Mouse (Mus musculus): ENCODE measurements around the gene Zfp366.
A peak's percentile ranks its signal among the peaks of the same experiment; 100 is the strongest.

Zfp366 gene

DNA sequence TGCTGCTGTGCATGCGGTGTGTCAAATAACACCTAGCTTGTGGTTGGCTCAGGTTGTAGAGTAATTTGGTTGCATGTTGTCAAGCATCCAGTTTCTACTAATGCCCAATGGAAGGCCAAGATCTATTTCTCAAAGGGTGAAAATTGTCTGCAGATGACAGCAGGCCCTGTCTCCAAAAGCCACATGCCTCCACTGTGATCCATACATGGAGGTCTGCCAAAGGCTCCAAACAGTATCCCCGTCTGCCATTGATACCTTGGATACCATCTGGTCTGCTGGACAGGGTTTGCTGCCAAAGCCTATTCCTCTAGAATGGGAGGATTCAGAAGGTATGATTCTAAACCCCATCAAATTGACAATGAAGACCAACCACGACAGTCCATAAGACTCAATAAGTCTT is 74.1 kb downstream of the Zfp366 start:
- DNase-seq: no peak

- no peak for DNase-seq
Observed at GRCm38 (mm10) chr13:99259502-99260174, 75.0 kb downstream of the Zfp366 start.

DNA sequence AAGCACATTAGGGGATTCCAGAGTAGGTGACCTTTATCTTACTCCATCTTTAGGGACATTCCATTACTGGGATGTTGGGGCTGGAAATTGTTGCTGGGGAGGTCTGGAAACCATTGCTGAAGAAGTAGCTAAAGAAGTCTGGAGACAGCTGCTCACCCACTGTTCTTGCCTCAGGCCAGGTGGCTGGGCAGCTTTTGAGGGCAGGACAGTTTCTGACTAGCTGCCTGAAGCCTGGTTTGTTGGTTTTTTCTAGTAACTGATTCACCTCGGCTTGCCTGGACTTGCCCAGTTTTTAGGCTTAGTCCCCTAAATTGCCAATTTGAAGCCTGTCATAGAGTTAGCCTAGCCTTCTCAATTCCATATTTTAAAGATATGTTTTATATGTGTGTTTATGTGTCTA is 77.8 kb downstream of the Zfp366 start:
- no peak for DNase-seq

GRCm38 (mm10) chr13:99263159-99263783 is 78.6 kb downstream of the Zfp366 start:
- DNase-seq: no peak

- DNase-seq: no peak
Observed at GRCm38 (mm10) chr13:99264483-99264882, 79.9 kb downstream of the Zfp366 start.

DNA sequence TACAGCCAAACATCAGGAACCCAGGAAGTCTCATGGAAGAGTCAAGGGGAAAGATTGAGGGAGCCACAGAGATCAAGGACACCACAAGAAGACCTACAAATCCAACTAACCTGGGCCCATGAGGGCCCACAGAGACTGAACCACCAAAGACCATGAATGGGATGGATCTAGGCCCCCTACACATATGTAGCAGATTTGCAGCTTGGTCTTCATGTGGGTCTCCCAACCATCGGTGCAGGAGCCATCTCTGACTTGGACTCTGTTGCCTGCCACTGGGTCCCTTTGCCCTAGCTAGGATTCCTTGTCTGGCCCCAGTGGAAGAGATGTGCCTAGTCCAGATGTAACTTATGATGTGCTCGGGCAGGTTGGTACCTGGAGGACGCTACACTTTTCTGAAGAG is 87.4 kb downstream of the Zfp366 start:
- no peak for DNase-seq

GRCm38 (mm10) chr13:99277521-99277920 is 92.9 kb downstream of the Zfp366 start:
- DNase-seq: no peak

DNA sequence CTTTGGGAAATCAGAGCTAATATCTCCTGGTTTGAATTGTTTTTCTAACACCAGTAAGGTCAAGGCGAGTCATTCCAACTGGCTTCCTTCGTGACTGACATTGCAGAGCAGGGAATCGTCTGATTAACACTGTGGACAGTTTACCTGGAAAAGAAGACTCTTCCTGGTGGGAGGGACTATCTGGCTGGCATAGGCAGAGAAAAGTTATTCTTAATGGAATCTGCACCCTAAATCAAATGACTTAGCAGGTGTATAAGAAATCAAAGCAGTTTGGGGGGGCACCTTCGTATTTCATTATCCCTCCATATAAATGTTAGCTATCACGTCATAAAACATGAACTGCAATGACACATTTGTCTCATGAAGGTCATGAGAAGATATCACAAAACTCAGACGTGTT is 93.9 kb downstream of the Zfp366 start:
- no peak for DNase-seq

GRCm38 (mm10) chr13:99279351-99279750 is 94.7 kb downstream of the Zfp366 start:
- DNase-seq: no peak

- peak; percentile 20 for DNase-seq
Observed at GRCm38 (mm10) chr13:99282961-99283360, 98.3 kb downstream of the Zfp366 start.

DNA sequence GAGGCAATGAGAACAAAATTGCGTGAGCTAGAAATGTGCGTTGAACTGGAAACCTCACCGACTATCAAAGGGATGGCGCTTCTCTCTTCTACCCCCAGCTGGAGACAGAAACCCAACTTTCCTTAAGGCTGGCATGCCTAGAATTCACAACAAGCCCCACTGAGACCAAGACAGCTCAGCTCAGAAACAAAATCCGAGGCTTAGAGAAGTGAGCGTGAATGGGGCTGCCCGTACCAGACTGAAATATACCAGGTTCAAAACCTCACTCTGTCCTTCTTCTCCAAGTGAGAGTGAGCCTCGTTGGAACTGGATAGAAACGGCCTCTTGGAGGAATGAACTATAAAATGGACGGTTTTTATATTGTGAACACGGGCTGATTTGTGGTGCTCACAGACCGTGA is 99.3 kb downstream of the Zfp366 start:
- DNase-seq: no peak

GRCm38 (mm10) chr13:99284400-99285160 is 100.0 kb downstream of the Zfp366 start:
- no peak for DNase-seq

GRCm38 (mm10) chr13:99285241-99285640 is 100.6 kb downstream of the Zfp366 start:
- DNase-seq: no peak

- DNase-seq: no peak
Observed at GRCm38 (mm10) chr13:99287207-99287606, 102.6 kb downstream of the Zfp366 start.

DNA sequence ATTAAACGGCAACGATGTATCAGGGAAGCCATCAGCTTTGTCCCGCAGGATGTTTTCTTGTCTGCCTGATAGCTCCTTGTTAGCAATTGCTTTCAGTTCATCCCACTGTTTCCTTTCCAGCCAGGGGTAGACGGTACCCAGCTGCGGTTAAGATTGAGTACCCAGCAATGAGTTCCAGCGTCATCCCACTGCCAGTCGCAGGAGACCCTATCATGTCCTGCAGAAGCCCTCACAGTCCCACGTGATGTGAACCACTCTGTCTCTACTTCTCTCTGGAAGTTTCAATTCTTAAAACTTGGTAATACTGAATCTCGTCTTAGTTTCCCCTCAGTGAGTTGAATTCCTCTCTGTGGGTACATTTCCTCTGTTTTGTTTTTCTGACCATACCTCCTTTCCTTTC is 103.2 kb downstream of the Zfp366 start:
- DNase-seq: no peak

GRCm38 (mm10) chr13:99290766-99291165 is 106.1 kb downstream of the Zfp366 start:
- no peak for DNase-seq

GRCm38 (mm10) chr13:99294176-99294575 is 109.6 kb downstream of the Zfp366 start:
- no peak for DNase-seq

DNA sequence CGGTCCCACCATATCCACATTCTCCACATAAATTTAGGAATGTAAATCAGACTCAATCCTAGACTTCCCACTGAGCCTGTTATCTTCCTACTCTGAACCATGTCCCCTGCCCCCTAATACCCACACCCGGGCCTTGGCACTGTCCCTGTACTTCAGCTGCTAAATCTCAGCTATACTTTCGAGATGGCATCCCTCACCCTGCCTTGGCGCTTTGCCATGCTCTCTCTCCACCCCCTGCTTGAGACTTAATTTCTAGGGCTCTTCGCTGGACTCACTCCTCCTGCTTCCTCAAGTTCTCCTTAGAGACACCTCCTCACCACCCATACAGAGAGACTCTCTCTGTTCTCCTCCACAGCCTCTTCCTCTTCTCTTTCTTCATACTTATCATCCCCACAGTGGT is 115.3 kb downstream of the Zfp366 start:
- no peak for DNase-seq
